Mouse (Mus musculus) central nervous system, embryonic 11.5 days (tissue): ENCODE data around the gene Med13l. TPM values are rescaled to one million over a fixed set of nuclear protein-coding genes. Genes with fewer than 3 reads are reported as not detected.

Experiments
- polyA plus RNA-seq: library from polyadenylated mRNA; depleted of rRNA; stranded (reverse); fragments of >200 nt; gene quantifications from 2 replicates; pipeline ENCODE4 v1.2.3, GENCODE M21; 2012; rRNA removed

The Med13l gene
- polyA plus RNA-seq: 12.6 and 16.3 TPM in 2 replicates

GRCm38 (mm10) chr5:118560385-118561085 is at the start of gene Med13l:
Gene Med13l (plus strand): TSS chr5:118560679.

